Mouse (Mus musculus) heart, embryonic 11.5 days (tissue): ENCODE measurements around the gene Ifna6. TPM values are rescaled to one million over a fixed set of nuclear protein-coding genes. Genes with fewer than 3 reads are reported as not detected.

Experiments used
- polyA plus RNA-seq: library from polyadenylated mRNA; unstranded; fragments of >200 nt; fragmentation: Nextera tagmentation; extraction: Ambion mirVana; gene quantifications from 2 replicates; pipeline ENCODE4 v1.2.1, GENCODE M21; 2014

Ifna6 gene
- polyA plus RNA-seq, 1 experiment from 2014 or later: not detected

Other genes starting within 250 kb of the Ifna6 start
- gene Ifna9, start 235.0 kb upstream of the Ifna6 start, polyA plus RNA-seq: not detected in 2 replicates
- not detected in 2 replicates for gene Ifna12, start 224.0 kb upstream of the Ifna6 start, polyA plus RNA-seq
- gene C87499, start 193.0 kb upstream of the Ifna6 start, polyA plus RNA-seq: not detected in 2 replicates
- not detected in 2 replicates for gene Ifna13, start 183.0 kb upstream of the Ifna6 start, polyA plus RNA-seq
- not detected in 2 replicates for gene Ifna16, start 150.5 kb upstream of the Ifna6 start, polyA plus RNA-seq
- gene Ifna2, start 143.5 kb upstream of the Ifna6 start, polyA plus RNA-seq: not detected in 2 replicates
- not detected in 2 replicates for gene Ifnab, start 136.1 kb upstream of the Ifna6 start, polyA plus RNA-seq
- gene Gm26566, start 105.6 kb upstream of the Ifna6 start, polyA plus RNA-seq: 0.63 and 0.87 TPM in 2 replicates
- 99.9 and 113 TPM in 2 replicates for gene Klhl9, start 105.0 kb upstream of the Ifna6 start, polyA plus RNA-seq
- gene Gm13271, start 72.5 kb upstream of the Ifna6 start, polyA plus RNA-seq: not detected in 2 replicates
- gene Gm13283, start 67.3 kb upstream of the Ifna6 start, polyA plus RNA-seq: 0.39 and 0.56 TPM in 2 replicates
- gene Gm13290, start 53.6 kb upstream of the Ifna6 start, polyA plus RNA-seq: 0.61 TPM in 1 of 2 replicates, not detected in the other
- gene Gm13289, start 50.5 kb upstream of the Ifna6 start, polyA plus RNA-seq: not detected in 2 replicates
- not detected in 2 replicates for gene Gm13272, start 47.6 kb upstream of the Ifna6 start, polyA plus RNA-seq
- gene Ifnz, start 45.3 kb upstream of the Ifna6 start, polyA plus RNA-seq: not detected in 2 replicates
- not detected in 2 replicates for gene Gm13276, start 41.7 kb upstream of the Ifna6 start, polyA plus RNA-seq
- not detected in 2 replicates for gene Gm13277, start 38.8 kb upstream of the Ifna6 start, polyA plus RNA-seq
- not detected in 2 replicates for gene Gm13278, start 35.9 kb upstream of the Ifna6 start, polyA plus RNA-seq
- 0.47 TPM in 1 of 2 replicates, not detected in the other for gene Gm13275, start 32.9 kb upstream of the Ifna6 start, polyA plus RNA-seq
- not detected in 2 replicates for gene Gm13279, start 30.0 kb upstream of the Ifna6 start, polyA plus RNA-seq
- 0.27 and 0.76 TPM in 2 replicates for gene Gm13285, start 27.8 kb upstream of the Ifna6 start, polyA plus RNA-seq
- not detected in 2 replicates for gene Gm13287, start 24.2 kb upstream of the Ifna6 start, polyA plus RNA-seq
- not detected in 2 replicates for gene Gm13288, start 21.9 kb upstream of the Ifna6 start, polyA plus RNA-seq
- gene Ifna7, start 11.2 kb upstream of the Ifna6 start, polyA plus RNA-seq: not detected in 2 replicates
- not detected in 2 replicates for gene Ifna11, start 7.5 kb upstream of the Ifna6 start, polyA plus RNA-seq
- not detected in 2 replicates for gene Ifna5, start 8.1 kb downstream of the Ifna6 start, polyA plus RNA-seq
- not detected in 2 replicates for gene Ifna4, start 14.4 kb downstream of the Ifna6 start, polyA plus RNA-seq
- not detected in 2 replicates for gene Ifna1, start 22.7 kb downstream of the Ifna6 start, polyA plus RNA-seq
- gene Ifne, start 52.8 kb downstream of the Ifna6 start, polyA plus RNA-seq: not detected in 2 replicates